Mouse (Mus musculus): ENCODE data around the gene Slc51a.

Slc51a gene

DNA sequence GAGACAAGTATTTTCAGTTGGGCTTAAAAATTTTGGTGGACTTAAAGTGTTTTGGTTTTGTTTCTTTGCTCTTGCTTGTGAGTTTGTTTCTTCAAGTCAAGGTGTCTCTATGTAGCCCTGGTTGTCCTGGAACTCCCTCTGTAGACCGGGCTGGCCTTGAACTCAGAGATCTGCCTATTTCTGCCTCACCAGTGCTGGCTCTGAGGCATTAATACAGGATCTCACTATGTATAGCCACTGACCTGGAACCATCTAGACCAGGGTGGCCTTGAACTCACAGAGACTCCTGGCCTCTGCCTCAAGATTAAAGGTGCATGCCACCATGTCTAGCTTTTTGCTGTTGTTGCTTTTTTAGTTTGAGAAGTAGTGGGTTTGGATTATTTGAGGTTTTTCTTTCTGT lies 55.8 kb downstream of the Slc51a start:
- DNase-seq (ENCODE audit: low read depth, low spot score) = no peak

DNA sequence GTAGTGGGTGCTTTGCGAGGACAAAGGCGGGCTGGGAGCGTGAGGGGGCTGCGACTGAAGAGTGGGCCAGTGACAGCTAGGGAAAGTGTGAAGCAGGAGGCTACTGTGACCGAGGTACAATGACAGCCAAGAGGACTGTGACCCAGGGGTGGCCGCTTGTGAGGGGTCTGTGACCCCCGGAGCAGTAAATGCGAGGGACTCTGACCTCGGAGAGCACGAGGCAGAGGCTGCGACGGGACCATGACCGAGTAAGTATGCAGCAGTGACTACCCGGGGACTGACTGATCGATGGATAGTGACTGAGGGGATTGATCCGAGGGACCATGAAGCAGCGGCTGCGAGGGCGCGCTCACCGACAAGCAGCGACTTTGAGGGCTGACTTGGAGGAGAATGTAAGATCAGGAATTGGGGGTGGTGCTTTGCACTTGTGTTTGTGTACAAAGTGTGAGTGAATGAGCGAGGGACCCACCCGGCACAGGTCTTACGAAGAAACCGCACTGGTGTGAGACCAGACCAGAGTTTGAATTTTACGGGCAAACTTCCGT lies 56.6 kb downstream of the Slc51a start:
- peak; percentile 20 for DNase-seq (ENCODE audit: low read depth, low spot score)

DNA sequence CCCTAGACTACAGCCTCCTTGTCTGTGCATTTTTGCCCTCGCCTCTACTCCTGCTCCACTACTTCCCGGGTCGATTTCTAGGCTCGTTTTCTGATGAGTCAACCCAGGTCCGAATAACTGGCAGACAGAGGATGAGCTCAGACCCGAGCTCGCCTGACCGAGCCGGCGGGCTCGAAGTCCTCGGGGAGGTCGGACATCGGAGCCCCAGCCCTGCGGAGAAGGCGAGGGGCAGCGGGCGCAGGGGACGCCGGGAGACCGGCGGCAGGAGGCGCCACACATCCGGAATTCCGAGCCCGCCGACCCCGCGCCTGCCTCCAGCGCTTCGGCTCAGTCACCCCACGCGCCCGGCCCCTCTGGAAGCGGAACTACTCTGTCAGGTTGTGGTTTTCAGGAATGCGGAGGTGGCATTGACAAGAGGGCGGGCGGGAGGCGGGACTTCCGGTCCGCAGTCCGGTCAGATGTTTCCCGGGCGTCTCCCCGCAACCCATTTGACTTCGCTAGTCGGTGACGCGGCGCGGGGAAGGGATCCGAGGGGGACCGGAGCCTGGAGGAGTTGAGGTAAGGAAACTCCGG lies 57.1 kb downstream of the Slc51a start, which contains the start of gene Pcyt1a:
TSS of gene Pcyt1a (plus strand) at position 448 of the 573 bp plus-strand sequence.
- DNase-seq (ENCODE audit: low read depth, low spot score) = peak; percentile 98

DNA sequence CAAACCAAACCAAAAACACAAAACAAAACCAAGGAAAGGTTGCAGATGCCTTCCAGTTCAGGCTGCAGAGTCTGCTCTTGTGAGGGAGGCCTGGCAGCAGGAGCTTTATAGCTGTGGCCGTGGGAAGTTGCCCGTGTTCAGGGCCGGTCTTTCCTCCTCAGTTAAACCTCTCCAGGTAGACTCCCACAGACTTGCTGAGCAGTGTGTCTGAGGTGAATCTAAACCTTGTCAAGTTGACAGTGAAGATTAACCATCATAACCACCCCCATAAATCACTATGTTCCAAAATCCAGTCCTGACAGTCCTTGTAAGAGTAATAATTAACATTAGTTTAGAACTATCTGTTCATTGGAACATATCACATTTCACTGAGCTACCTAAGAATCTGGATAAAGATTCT lies 60.2 kb downstream of the Slc51a start:
- no peak for DNase-seq (ENCODE audit: low read depth, low spot score)
